Mouse (Mus musculus) G1E (cell line): ENCODE data around the gene Spats2l. TPM values are rescaled to one million over a fixed set of nuclear protein-coding genes. Genes with fewer than 3 reads are reported as not detected.

Experiments used
- ATAC-seq: 2 replicates; pipeline ENCODE4 v1.8.0; 2016; ENCODE audit warnings: mild to moderate bottlenecking; ENCODE audit not compliant: insufficient number of reproducible peaks, poor library complexity, low FRiP score, severe bottlenecking; ENCODE audit errors: extremely low read depth
- DNase-seq: peaks from one replicate; pipeline ENCODE4 v3.0.0; 2012; ENCODE audit warnings: low spot score
- H3K27me3 ChIP-seq: 2 replicates; pipeline ENCODE4 v1.6.1; 2012; ENCODE audit warnings: mild to moderate bottlenecking, low read length, inconsistent platforms; ENCODE audit not compliant: insufficient read depth
- H3K36me3 ChIP-seq: replicated peaks from 2 replicates; pipeline ENCODE3; 2012; ENCODE audit warnings: mild to moderate bottlenecking, inconsistent platforms
- H3K4me1 ChIP-seq: 2 replicates; pipeline ENCODE4 v1.6.1; 2012; ENCODE audit warnings: low read depth, low read length, inconsistent platforms, mixed read lengths; ENCODE audit not compliant: insufficient read depth
- H3K4me3 ChIP-seq: 2 replicates; pipeline ENCODE4 v1.5.1; 2012; ENCODE audit warnings: low read depth, mild to moderate bottlenecking, inconsistent platforms, low read length, moderate library complexity, mixed read lengths
- H3K9me3 ChIP-seq: replicated peaks from 2 replicates; pipeline ENCODE4 v1.6.1; 2012; ENCODE audit warnings: inconsistent platforms
- CTCF ChIP-seq: IDR thresholded peaks from 2 replicates; pipeline ENCODE4 v1.5.1; 2012; ENCODE audit warnings: low read depth, low read length, inconsistent platforms, mixed read lengths
- GATA1 ChIP-seq: IDR thresholded peaks from 2 replicates; pipeline ENCODE4 v1.6.1; 2012; ENCODE audit warnings: borderline replicate concordance, low read length, inconsistent platforms, mixed read lengths
- GATA2 ChIP-seq: IDR thresholded peaks from 2 replicates; pipeline ENCODE4 v1.6.1; 2012; ENCODE audit warnings: low read depth, low read length, inconsistent platforms, borderline replicate concordance
- POLR2AphosphoS5 ChIP-seq: IDR thresholded peaks from 2 replicates; pipeline ENCODE4 v1.6.1; 2012; ENCODE audit warnings: low read depth, low read length, inconsistent platforms; ENCODE audit not compliant: insufficient replicate concordance
- TAL1 ChIP-seq: conservative IDR thresholded peaks from 2 replicates; pipeline ENCODE4 v1.6.1; 2012; ENCODE audit warnings: low read depth, low read length, inconsistent platforms, mixed read lengths
- polyA plus RNA-seq: library from polyadenylated mRNA; stranded (reverse); fragments of >175 nt; gene quantifications from 2 replicates; pipeline ENCODE4 v1.2.3, GENCODE M21; 2012
- total RNA-seq, 2 experiments: library from RNA; stranded (forward) in 1 of 2; stranded (reverse) in 1 of 2; fragments of 200-1000 nt in 1 of 2; fragments of >200 nt in 1 of 2; fragmentation: Nextera tagmentation in 1 of 2; gene quantifications; 2 replicates each; pipeline ENCODE4 v1.2.3; 2014 to 2017

The Spats2l gene
- total and polyA plus RNA-seq, 3 experiments, result 0.33 TPM; not detected in 2

- no peak overlapping the region for H3K4me3 ChIP-seq
- no peaks in the 10 kb centered on the region for H3K4me1 ChIP-seq
- H3K36me3 ChIP-seq, result no peaks in the 10 kb centered on the region
- H3K27me3 ChIP-seq, result peaks cover 2% of the 10 kb centered on the region; the same call in 1 of the 2 replicates
- H3K9me3 ChIP-seq, result no peaks in the 10 kb centered on the region
- DNase-seq (no peak), ATAC-seq (no peak)
- no peak for TF ChIP-seq GATA1
- TF ChIP-seq TAL1, result no peak
Observed at GRCm38 (mm10) chr1:57810221-57810620, 36.3 kb downstream of the Spats2l start.

- ATAC-seq, result no peak
- no peak for TF ChIP-seq GATA2
- TF ChIP-seq GATA1, result no peak
- no peak for TF ChIP-seq POLR2AphosphoS5
- TF ChIP-seq CTCF, result no peak
- no peak for TF ChIP-seq TAL1
Observed at GRCm38 (mm10) chr1:57817103-57817502, 43.1 kb downstream of the Spats2l start.

GRCm38 (mm10) chr1:57820428-57820997 lies 46.6 kb downstream of the Spats2l start:
- H3K4me3 ChIP-seq, result no peak overlapping the region
- DNase-seq, result no peak
- no peak for TF ChIP-seq TAL1
- no peak for TF ChIP-seq CTCF
- TF ChIP-seq POLR2AphosphoS5, result no peak
- no peak for TF ChIP-seq GATA2
- no peak for TF ChIP-seq GATA1
- no peak for ATAC-seq
- no peaks in the 10 kb centered on the region for H3K4me1 ChIP-seq
- peaks cover 3% of the 10 kb centered on the region; the same call in 1 of the 2 replicates for H3K27me3 ChIP-seq
- H3K36me3 ChIP-seq, result no peaks in the 10 kb centered on the region
- H3K9me3 ChIP-seq, result no peaks in the 10 kb centered on the region

More at GRCm38 (mm10) chr1:57817103-57817502, 43.1 kb downstream of the Spats2l start:
- H3K27me3 ChIP-seq, result peaks cover 3% of the 10 kb centered on the region; the same call in 1 of the 2 replicates
- no peak overlapping the region for H3K4me3 ChIP-seq
- H3K9me3 ChIP-seq, result no peaks in the 10 kb centered on the region
- H3K36me3 ChIP-seq, result no peaks in the 10 kb centered on the region
- no peak for DNase-seq
- no peaks in the 10 kb centered on the region for H3K4me1 ChIP-seq

GRCm38 (mm10) chr1:57824966-57825759 lies 51.2 kb downstream of the Spats2l start:
- Histone ChIP-seq H3K36me3 (no peaks in the 10 kb centered on the region), H3K4me3 (no peak overlapping the region), H3K9me3 (no peaks in the 10 kb centered on the region), H3K27me3 (no peaks in the 10 kb centered on the region; the same call in 1 of the 2 replicates), H3K4me1 (no peaks in the 10 kb centered on the region)
- DNase-seq (no peak), ATAC-seq (no peak)
- TF ChIP-seq GATA1 (no peak), GATA2 (no peak), POLR2AphosphoS5 (no peak), TAL1 (no peak), CTCF (no peak)

GRCm38 (mm10) chr1:57826245-57826644 lies 52.3 kb downstream of the Spats2l start:
- no peaks in the 10 kb centered on the region for H3K9me3 ChIP-seq
- no peak for DNase-seq
- ATAC-seq, result no peak
- no peak overlapping the region for H3K4me3 ChIP-seq
- no peaks in the 10 kb centered on the region for H3K4me1 ChIP-seq
- H3K36me3 ChIP-seq, result no peaks in the 10 kb centered on the region
- no peaks in the 10 kb centered on the region; the same call in 1 of the 2 replicates for H3K27me3 ChIP-seq
- TF ChIP-seq CTCF (no peak), TAL1 (no peak), POLR2AphosphoS5 (no peak), GATA1 (no peak), GATA2 (no peak)

- H3K4me1 ChIP-seq, result no peaks in the 10 kb centered on the region
- no peaks in the 10 kb centered on the region for H3K9me3 ChIP-seq
- H3K4me3 ChIP-seq, result no peak overlapping the region
- peaks cover 10% of the 10 kb centered on the region; the same call in 1 of the 2 replicates for H3K27me3 ChIP-seq
- no peak for TF ChIP-seq TAL1
- TF ChIP-seq POLR2AphosphoS5, result no peak
- TF ChIP-seq GATA2, result no peak
- no peak for TF ChIP-seq GATA1
- TF ChIP-seq CTCF, result no peak
- H3K36me3 ChIP-seq, result no peaks in the 10 kb centered on the region
- DNase-seq, result no peak
- no peak for ATAC-seq
Observed at GRCm38 (mm10) chr1:57833145-57833544, 59.2 kb downstream of the Spats2l start.
